Mouse (Mus musculus): ENCODE measurements around the gene Lrfn1.
A peak's percentile ranks its signal among the peaks of the same experiment; 100 is the strongest.

The Lrfn1 gene

DNA sequence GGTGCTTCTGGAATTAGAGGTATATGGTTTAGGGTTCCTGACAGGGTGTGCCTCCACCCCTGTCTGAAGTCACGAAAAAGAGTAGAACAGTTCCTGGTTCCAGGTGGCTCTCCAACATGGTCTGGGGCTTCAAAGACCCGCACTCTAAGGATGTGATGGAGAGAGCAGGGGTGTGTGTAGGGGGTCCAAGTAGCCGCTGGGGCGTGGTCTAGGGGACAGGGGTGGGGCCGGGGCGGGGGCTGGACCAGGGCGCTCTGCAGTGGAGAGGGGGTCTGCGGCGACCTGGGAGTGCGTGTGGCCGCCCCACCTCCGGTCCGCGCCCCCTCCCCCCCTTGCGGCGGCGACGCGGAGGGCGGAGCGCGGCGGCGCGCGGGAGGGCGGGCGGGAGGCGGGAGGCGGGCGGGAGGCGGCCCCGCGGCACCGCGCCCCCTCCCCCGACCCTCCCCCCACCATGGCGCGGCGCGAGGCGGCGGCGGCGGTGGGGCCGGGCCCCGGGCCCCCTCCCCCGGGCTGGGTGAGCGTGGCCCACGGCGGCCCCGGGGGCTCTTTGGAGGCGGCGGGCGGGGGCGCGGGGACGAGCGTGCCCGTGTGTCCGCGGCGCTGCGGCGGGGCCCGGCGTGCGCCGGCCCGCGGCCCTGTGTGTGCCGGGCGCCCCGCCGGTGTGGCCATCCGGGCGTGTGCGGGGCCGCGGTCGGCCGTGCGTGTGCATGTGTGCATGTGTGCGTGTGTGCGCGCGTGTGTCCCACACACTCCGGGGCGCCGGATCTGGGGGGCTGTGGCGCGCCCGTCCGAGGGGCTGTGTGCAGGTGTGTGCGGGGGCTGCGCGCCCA lies at the start of gene Lrfn1:
Gene Lrfn1 (plus strand): TSS at position 450 of the 830 bp plus-strand sequence.
- ATAC-seq (ENCODE audit: low TSS enrichment), result no peak; the same call in 1 of the 2 replicates

DNA sequence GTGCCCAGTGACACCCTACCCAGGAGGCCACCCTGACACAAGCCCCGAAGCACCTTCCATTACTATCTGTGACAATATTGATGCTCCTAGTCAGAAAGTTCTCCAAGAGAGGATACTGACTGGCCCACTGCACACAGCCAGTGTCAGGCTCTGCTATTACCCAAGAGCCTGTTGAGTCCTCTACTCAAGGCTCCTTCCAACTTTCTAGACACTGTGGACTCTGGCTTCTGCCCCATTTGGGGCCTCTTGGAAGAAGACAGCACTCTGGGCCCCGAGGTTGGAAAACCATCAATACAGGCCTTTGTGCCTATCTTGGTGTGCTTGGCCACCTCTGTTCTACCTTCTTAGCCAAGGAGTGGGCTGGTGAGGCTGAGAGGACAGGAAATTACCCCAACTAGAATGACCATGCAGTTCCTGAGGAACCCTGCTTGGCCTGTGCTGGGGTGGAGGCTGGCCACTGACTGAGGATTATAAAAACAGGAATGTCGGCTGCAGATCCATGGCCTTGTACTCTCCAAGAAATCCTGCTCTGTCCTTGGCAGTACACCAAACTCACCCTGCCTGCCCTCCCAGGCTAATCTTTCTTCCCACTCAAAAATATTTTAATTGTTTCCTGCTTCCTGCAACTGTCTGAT lies 40.8 kb upstream of the Lrfn1 start:
- ATAC-seq (ENCODE audit: low TSS enrichment), result no peak

DNA sequence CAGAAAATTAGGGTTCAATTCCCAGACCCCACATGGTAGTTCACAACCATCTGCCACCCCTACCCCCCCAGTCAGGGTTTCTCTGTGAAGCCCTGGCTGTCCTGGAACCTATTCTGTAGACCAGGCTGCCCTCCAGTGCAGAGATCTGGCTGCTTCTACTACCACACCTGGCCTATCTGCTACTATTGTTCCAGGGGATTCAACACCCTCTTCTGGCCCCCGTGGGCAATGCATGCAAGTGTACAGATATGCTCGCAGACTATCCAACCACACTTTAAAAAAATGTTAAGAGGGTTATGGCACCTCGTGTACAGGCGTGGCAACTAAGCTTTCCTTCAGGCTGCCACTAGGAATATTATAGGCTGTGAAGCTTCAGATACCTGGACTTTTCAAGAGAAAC lies 39.0 kb upstream of the Lrfn1 start:
- ATAC-seq (ENCODE audit: low TSS enrichment), result no peak

DNA sequence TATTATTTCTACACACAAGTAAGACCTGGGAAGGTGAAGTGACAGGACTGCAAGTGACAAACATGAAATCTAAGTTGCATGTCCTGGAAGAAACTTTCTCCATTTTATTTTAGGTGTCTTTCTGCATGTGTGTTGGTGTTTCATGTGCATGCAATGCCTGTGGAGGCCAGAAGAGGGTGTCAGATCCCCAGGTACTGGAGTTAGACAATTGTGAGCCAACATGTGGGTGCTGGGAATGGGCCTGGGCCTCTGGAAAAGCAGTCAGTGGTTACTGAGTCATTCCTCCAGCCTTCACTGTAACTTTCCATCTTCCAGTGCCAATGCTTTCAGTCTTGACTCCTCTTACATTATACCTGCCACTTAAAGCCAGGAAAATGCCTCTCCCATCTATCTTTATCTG lies 34.4 kb upstream of the Lrfn1 start:
- no peak for ATAC-seq (ENCODE audit: low TSS enrichment)

DNA sequence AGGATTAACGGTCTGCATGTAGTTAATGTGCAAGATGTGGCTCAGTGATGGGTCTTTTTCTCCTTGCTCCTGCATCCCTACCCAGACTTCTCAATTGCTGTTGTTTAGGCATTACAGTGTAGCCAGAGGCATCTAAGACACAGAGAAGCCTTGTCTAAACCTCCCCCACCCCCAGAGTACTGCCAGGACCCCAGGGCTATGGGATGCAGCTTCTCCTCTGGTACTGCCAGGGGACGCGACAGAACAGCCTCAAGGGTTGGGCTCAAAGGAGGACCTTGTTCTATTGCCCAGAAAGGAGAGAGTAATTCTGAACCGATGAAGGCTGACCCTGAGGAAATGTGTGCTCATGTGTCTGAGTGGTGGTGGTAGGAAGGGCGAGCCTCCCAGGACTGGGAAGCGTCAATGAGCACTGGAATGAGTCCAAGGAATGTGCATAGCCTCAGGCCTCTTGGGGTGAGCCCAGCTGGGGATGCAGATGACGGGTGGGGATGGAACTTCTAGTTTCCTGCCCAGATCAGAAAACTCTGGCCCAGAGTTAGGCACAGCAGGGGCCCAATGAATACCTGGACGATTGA lies 33.6 kb upstream of the Lrfn1 start:
- peak; percentile 41; the same call in 1 of the 2 replicates for ATAC-seq (ENCODE audit: low TSS enrichment)

DNA sequence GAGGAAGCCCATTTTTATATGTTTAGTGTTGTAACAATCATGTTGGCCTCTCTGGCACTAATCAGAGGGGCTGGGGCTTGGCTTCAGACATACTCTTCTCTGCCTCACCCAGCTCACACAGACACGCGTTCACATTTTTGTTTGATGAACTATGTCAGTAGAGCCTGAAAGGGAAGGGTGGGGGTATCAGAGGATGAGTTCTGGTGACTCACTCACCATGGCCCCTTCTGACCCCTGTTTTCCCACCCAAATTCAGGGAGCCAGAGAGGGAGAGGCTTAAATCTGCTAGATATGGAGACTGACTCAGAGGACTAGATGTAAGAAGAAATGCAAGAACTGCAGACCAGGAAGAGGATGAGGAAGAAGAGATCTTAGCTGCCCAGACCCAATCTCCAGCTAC lies 32.4 kb upstream of the Lrfn1 start:
- ATAC-seq (ENCODE audit: low TSS enrichment), result no peak

DNA sequence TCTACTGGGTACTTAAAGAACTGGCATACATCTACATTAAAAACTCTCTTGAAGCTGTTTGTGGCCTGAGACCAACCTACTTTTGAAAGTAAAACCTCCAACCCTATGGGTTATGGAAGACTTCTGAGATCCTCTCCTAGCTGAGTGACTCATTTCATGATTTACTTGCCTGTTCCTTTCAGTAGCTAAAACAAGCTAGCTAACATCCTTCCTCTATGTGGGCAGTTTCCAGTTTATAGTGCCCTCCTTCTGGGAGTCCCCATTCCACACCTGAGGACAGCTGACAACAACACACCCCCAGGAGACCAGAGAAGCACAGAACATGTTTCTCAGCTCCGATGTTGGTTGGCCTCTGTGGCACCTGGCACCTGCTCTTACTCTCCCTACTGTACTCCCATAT lies 28.8 kb upstream of the Lrfn1 start:
- ATAC-seq (ENCODE audit: low TSS enrichment), result no peak

DNA sequence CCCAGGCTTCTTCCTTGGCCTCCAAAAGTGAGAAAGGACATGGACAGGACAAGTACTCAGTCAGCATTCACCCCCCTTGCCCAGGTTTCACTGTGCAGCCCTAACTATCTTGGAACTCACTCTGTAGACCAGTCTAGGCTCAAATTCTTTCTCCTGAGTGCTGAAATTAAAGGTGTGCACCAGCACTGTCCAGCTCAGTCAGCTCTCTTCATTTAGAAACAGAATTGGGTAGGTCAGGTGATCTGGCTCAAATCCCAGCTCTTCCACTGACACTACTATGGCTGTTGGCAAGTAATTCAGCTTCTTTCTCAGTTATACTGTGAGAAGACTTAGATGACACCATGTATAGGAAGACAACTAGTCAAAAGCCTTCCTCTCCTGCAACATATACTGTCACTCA lies 24.0 kb upstream of the Lrfn1 start:
- ATAC-seq (ENCODE audit: low TSS enrichment), result no peak

DNA sequence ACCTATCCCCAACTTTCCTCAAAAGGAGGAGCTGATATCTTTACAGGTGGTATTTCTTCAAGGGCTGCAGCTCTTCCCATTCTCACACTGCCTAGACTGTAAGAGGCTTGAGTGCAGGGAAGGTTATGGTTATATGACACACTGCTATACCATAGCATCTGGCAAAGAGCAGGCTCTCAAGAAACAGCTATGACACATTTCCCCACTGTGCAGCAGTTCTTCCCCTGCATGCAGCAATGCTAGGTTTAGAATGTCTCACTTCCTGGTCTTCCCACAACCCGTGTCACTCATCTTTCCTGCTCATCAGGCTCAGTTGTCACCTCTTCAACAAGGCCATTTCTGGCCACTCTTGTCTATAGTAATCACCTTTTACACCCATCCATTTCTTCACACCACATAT lies 21.3 kb upstream of the Lrfn1 start:
- ATAC-seq (ENCODE audit: low TSS enrichment), result no peak

DNA sequence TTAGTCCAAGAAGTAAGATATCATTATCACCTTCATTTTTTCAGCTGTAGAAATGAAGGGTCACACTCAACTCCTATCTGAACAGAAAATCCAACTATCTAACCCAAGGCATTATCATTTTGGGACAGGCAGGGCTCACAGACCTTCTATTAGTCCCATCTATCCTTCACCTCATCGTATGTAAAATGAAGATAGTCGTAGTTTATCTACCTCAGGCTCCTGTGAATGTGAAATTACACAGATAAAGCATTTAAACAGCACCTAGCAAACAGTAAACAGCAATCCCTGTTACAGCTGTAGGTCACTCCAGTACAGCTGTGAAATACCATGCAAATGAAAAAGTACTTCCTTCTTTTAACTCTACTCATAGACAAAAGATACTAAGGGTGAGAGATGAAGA lies 19.5 kb upstream of the Lrfn1 start:
- ATAC-seq (ENCODE audit: low TSS enrichment), result no peak

DNA sequence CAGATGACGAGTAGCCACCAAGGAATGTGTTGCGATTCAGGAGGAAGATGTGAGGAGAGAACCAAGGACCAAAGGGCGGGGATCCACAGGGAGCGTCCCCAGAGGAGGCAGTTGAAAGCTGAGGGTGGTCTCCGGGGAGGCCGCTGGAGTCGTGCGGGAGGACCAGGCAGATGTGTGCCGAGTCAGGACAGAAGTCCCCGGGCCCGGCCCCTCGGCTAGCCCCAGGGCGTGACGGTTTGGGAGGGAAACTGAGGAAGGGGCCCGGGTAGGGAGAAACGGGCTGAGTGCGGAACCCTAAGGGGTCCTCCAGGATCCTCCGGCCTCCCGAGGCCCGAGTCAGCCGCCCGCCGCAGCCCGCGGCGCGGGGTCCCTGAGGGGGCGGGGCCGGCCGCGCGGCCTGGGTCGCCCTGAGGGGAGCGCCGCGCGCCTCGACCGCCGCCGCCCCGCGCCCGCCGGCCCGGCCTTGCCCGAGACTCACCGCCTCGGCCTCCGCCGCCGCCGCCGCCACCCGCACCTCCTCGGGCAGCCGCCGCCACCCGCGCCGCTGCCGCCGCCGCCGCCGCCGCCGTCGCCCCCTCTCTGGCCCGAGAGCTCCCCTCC lies 16.0 kb upstream of the Lrfn1 start:
- 0 out of 2 replicates have a peak, but pooled peaks have one; percentile 2 for ATAC-seq (ENCODE audit: low TSS enrichment)

DNA sequence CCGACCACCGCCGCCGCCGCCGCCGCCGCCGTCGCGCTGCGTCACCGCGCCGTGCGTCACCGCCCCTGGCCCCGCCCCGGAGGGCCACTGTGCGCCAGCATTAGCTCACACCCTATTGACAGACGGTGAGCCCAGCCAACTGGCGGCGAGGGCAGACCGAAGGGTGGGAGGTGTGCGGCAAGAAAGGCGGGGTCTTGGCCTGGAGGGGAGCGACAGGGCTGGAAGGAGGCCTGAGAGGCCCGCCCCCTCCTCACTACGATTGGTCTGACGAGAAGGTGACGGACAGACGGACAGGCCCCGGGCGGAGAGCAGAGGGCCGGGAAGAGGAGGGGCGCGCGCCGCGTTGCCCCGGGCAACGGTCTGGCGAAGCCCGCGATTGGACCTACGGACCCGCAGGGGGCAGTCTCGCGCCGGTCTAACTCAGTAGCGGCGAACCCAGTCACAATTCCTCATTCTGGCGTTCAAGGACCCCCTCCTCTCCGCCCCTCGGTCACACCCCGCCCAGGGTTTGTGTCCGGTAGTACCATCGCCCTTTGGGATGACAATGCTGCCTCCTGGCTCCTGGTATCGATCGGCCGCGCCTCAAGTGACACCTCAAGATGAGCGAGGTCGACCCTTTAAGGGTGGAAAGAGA lies 15.4 kb upstream of the Lrfn1 start:
- ATAC-seq (ENCODE audit: low TSS enrichment), result peak; percentile 97

DNA sequence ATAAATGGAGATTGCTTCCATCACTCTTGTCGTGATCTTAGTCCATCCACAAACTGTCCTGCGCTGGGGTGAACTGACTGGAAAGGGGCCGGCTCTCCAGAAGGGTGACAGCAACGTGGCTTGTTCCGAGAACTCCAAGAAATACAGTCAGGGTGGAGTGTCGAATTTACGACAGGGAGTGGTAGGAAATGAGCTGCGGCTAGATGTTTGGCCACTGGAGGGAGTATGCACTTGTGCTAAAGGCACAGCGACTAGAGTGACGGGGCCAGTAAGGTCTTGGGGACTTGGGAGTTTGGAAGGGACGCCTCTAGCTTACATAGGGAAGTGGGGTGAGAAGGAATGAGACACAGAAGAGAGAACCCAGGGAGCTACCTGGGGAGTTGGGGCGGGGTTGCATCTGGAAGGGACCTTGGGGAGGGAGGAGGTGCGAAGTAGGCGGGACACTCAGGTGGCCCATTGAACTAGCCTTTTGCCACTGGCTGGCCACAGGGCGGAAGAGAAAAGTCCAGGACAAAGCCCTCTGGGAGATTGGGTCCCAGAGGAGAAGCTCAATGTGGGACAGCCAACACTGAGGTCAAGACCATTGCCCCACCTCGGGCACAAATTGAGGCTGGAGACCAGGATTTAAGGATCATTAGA lies 14.7 kb upstream of the Lrfn1 start, which contains the start of gene Gmfg:
Gene Gmfg (plus strand): TSS at position 516 of the 639 bp plus-strand sequence.
- ATAC-seq (ENCODE audit: low TSS enrichment), result peak; percentile 51

DNA sequence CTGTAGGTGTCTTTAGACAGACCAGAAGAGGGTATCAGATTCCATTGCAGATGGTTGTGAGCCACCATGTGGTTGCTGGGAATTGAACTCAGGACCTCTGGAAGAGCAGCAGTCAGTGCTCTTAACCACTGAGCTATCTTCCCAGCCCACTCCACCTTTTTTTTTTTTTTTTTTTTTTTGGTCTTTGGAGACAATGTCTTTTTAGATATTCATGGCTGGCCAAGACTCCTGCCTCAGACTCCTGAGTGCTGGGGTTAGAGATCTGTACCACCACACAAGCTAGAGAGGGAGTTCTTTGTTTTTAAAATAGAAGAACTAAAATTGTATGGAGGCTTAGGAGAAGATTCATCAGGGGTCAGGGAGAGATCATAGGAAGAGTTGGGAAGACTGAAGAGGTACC lies 13.8 kb upstream of the Lrfn1 start:
- no peak for ATAC-seq (ENCODE audit: low TSS enrichment)

DNA sequence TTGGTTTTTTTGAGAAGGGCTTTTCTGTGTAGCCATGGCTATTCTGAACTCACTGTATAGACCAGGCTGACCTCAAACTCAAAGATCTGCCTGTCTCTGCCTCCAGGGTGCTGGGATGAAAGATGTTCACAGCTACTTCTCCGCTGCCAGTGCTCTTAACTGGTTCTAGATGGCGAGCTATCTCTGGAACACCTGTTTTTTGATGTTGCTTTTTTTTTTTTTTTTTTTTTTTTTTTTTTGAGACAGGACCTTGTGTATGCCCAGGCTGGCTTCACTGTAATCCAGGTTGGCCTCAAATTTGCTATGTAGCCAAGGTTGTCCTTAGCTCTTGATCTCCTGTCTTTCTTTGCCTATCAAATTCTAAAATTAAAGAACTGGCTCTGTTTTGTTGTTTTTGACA lies 13.0 kb upstream of the Lrfn1 start:
- no peak for ATAC-seq (ENCODE audit: low TSS enrichment)

DNA sequence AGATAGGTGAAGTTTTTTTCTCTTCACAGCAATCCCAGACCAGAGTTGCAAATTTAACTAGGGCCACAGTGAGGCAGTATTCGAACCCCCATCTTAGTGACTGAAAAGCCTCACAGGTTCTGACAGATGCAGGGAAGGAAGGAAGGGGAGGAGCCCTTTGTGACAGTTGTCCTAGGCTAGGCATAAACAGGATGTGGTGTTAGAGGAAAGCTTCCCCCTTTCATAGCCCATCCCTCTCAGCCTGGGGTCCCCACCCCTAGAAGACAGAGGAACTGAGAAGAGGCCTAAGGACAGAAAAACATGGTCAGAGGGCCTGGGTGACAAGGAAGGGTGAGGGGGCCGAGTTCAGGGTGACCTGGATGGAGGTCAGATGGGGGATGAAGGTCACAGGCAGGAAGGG lies 11.0 kb upstream of the Lrfn1 start:
- no peak for ATAC-seq (ENCODE audit: low TSS enrichment)

DNA sequence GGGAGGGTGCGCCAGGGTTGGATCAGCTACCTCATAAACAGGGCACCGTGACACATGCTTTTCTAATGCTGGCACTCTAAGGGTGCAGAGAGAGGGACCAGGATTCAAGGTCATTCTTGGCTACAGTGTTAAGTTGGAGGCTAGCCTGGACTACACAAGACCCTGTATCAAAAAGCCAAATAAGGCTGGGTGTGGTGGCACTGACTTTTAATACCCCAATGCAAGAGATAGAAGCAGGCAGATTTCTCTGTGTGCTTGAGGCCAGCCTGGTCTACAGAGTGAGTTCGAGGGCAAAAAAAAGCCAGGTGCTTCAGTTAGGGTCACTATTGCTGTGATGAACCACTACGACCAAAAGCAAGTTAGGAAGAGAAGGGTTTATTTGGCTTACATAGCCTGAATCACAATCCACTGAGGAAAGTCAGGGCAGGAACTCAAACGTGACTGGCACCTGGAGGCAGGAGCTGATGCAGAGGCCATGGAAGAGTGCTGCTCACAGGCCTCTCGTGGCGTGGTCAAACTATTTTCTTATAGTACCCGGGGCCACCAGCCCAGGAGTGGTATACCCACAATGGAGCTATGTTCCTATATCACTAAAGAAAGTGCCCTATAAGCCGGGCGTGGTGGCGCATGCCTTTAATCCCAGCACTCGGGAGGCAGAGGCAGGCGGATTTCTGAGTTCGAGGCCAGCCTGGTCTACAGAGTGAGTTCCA lies 9.8 kb upstream of the Lrfn1 start:
- no peak for ATAC-seq (ENCODE audit: low TSS enrichment)

DNA sequence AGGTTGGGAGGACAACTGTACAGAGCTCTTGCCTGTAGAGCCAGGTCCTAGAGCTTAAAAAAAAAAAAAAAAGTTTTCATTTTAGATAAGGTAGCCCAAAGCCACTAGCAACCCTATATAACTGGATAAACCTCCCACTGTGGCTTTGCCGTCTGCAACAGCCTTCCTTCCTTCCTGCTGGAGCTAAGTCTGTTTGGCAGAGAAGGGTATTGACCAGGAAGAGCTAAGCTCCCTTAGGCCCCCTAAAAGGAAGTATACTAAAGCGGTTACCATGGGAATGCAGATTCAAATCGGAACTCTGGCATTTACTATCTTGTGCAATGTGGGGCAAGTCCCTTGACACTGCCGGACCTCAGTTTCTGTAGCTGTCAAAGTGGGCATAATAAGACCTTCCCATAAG lies 9.1 kb upstream of the Lrfn1 start:
- no peak for ATAC-seq (ENCODE audit: low TSS enrichment)

DNA sequence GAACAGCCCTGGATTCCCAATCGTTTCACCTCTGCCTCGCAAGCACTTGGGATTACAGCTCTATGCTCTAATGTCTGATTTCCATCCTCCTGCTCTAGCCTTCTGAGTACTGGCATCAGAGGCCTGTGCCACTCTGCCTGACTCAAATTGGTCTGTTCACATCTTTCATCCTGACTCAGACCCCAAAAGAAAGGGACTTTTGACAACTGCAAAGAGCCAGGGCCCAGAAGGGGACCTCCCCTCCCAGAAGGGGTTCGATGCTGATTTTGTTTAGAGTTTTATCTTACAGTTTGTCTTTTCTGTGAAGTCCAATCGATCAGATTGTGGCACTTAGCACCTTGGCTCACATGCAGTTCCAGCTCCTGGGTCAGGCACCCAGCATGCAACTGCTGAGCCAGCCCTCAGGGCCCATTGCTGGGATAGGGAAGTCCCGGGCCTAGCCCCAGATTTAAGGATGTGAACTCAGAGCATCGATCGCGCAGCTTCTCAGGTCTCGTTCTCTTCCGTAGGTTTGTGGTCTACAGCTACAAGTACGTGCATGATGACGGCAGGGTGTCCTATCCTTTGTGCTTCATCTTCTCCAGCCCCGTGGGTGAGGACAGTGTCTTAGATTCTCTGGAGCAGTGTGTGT lies 7.3 kb upstream of the Lrfn1 start:
- no peak for ATAC-seq (ENCODE audit: low TSS enrichment)

DNA sequence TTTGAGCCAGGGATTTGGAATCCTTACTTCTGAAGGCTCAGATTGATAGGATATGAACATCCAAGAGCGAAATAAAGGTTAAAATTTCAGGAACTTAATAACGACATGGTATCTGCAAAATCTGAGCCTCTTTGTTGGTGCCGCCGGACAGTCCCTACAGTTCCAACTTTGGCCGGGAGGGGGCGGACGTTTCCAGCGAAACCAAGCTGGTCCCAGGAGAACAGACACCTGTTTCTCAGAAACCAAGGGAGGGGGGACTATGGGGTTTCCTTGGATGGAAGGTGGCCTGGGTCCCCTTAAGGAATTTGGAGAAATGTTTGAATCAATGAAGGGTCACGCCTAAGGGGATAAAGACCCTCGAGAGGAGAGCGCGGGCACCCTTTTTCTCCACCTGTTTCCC lies 5.3 kb upstream of the Lrfn1 start:
- no peak for ATAC-seq (ENCODE audit: low TSS enrichment)
